Mouse (Mus musculus): ENCODE data around the gene Hacl1. TPM values are rescaled to one million over a fixed set of nuclear protein-coding genes. Genes with fewer than 3 reads are reported as not detected.

Gene Hacl1
- 7.3 TPM for polyA plus RNA-seq (2014; fragmentation: Illumina TruSeq; extraction: RNeasy Lipid Tissue Mini Kit (QIAGEN cat#74804); ENCODE audit: low replicate concordance)

GRCm38 (mm10) chr14:31640890-31641505 lies at the start of gene Hacl1, which contains the start of gene Btd:
Gene Hacl1 (minus strand): TSS chr14:31641286.
Gene Btd (plus strand): TSS chr14:31641028.

GRCm38 (mm10) chr14:31640346-31640889 lies 668 bp downstream of the Hacl1 start, which contains the start of gene Gm49387:
Gene Gm49387 (minus strand): TSS chr14:31640878.

GRCm38 (mm10) chr14:31591243-31591642 lies 49.8 kb downstream of the Hacl1 start, which contains the start of gene Colq:
Gene Colq (minus strand): TSS chr14:31591343.

Other genes starting within 250 kb of the Hacl1 start
- gene Sh3bp5, start 205.2 kb downstream of the Hacl1 start, polyA plus RNA-seq (2014; fragmentation: Illumina TruSeq; extraction: RNeasy Lipid Tissue Mini Kit (QIAGEN cat#74804); ENCODE audit: low replicate concordance): 11.6 TPM
- 49.3 TPM for gene Eaf1, start 146.9 kb downstream of the Hacl1 start, polyA plus RNA-seq (2014; fragmentation: Illumina TruSeq; extraction: RNeasy Lipid Tissue Mini Kit (QIAGEN cat#74804); ENCODE audit: low replicate concordance)
- 40.2 TPM for gene Mettl6, start 146.2 kb downstream of the Hacl1 start, polyA plus RNA-seq (2014; fragmentation: Illumina TruSeq; extraction: RNeasy Lipid Tissue Mini Kit (QIAGEN cat#74804); ENCODE audit: low replicate concordance)
- 0.19 TPM for gene Colq, start 49.9 kb downstream of the Hacl1 start, polyA plus RNA-seq (2014; fragmentation: Illumina TruSeq; extraction: RNeasy Lipid Tissue Mini Kit (QIAGEN cat#74804); ENCODE audit: low replicate concordance)
- not detected for gene Gm49387, start 408 bp downstream of the Hacl1 start, polyA plus RNA-seq (2014; fragmentation: Illumina TruSeq; extraction: RNeasy Lipid Tissue Mini Kit (QIAGEN cat#74804); ENCODE audit: low replicate concordance)
- gene Btd, start 258 bp downstream of the Hacl1 start, polyA plus RNA-seq (2014; fragmentation: Illumina TruSeq; extraction: RNeasy Lipid Tissue Mini Kit (QIAGEN cat#74804); ENCODE audit: low replicate concordance): 2.8 TPM
- 36.7 TPM for gene Ankrd28, start 189.4 kb upstream of the Hacl1 start, polyA plus RNA-seq (2014; fragmentation: Illumina TruSeq; extraction: RNeasy Lipid Tissue Mini Kit (QIAGEN cat#74804); ENCODE audit: low replicate concordance)

All from small intestine, adult 10 weeks (tissue).